Mouse (Mus musculus): ENCODE results near the gene Pold4.
A peak's percentile ranks its signal among the peaks of the same experiment; 100 is the strongest.

DNA sequence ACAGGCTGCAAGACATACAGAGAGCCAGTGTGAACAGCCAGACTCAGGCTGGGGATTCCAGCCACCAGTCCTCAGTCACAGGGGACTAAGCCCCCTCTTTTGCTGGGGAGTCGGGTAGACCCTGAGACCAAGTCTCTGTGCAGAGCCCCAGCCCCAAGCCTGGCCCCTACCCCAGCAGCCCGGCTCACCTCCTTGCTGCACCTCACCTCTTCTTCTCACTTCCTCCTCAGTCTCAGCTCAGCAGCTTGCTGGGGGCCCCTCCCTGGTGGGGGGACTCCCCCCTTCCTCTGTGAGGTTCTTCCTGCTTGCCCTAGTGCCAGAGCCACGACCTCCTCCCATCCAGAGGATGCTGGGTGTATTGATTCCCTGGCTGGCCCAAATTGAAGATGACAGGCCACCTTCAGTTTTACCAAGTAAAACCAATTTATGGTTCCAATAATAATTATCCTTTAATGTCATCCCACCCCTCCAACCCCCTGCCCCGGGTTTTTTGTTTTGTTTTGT is 40.8 kb upstream of the Pold4 start, which contains the start of gene Tbc1d10c:
- TF ChIP-seq CTCF (conservative IDR thresholded peaks at IDR 0.05 in 1 of 2, IDR thresholded peaks at IDR 0.05 in 1 of 2; ENCODE audit: low read depth in 2 of 2, low read length in 2 of 2): no peak
- no peak; the same call in 1 of the 2 replicates for TF ChIP-seq RAD21 (IDR thresholded peaks at IDR 0.05; ENCODE audit: low read depth, low read length)
- peak; percentile 99 for TF ChIP-seq MXI1 (IDR thresholded peaks at IDR 0.05; ENCODE audit: low read depth, low read length)
- TF ChIP-seq MYC (IDR thresholded peaks at IDR 0.05; ENCODE audit: low read depth, low read length): no peak
- no peak for TF ChIP-seq USF1 (IDR thresholded peaks at IDR 0.05; ENCODE audit: low read depth, low read length)
- peak; percentile 80; the same call in 1 of the 2 replicates for TF ChIP-seq SIN3A (IDR thresholded peaks at IDR 0.05; ENCODE audit: low read length)
- peak; percentile 81 for TF ChIP-seq ELF1 (IDR thresholded peaks at IDR 0.05; ENCODE audit: low read depth, low read length)
- peak; percentile 30; the same call in 1 of the 2 replicates for TF ChIP-seq HCFC1 (IDR thresholded peaks at IDR 0.05; ENCODE audit: low read depth, low read length)
- TF ChIP-seq ZKSCAN1 (IDR thresholded peaks at IDR 0.05; ENCODE audit: borderline replicate concordance, low read depth, low read length): no peak
- no peak for TF ChIP-seq E2F4 (IDR thresholded peaks at IDR 0.05; ENCODE audit: insufficient replicate concordance, low read depth, low read length)
- TF ChIP-seq SMC3 (IDR thresholded peaks at IDR 0.05; ENCODE audit: low read depth, low read length): no peak
- TF ChIP-seq POLR2AphosphoS2 (IDR thresholded peaks at IDR 0.05; ENCODE audit: low read depth, low read length): no peak
- TF ChIP-seq TCF12 (IDR thresholded peaks at IDR 0.05; ENCODE audit: low read depth, low read length): peak; percentile 69; the same call in 1 of the 2 replicates

Data from CH12.LX (cell line).